Mouse (Mus musculus): ENCODE results near the gene Upp1. TPM values are rescaled to one million over a fixed set of nuclear protein-coding genes. Genes with fewer than 3 reads are reported as not detected.

The Upp1 gene
- polyA plus RNA-seq, 1 experiment from 2014 or later: 3.5 TPM

Other genes starting within 250 kb of the Upp1 start
- 0.15 and 0.21 TPM in 2 replicates for gene Pkd1l1, start 144.8 kb upstream of the Upp1 start, polyA plus RNA-seq (2015; fragmentation: Nextera tagmentation; extraction: Ambion mirVana)
- 9.9 and 11.9 TPM in 2 replicates for gene Hus1, start 106.9 kb upstream of the Upp1 start, polyA plus RNA-seq (2015; fragmentation: Nextera tagmentation; extraction: Ambion mirVana)
- gene Gm11992, start 69.5 kb upstream of the Upp1 start, polyA plus RNA-seq (2015; fragmentation: Nextera tagmentation; extraction: Ambion mirVana): 0.84 and 1.0 TPM in 2 replicates
- gene Sun3, start 69.1 kb upstream of the Upp1 start, polyA plus RNA-seq (2015; fragmentation: Nextera tagmentation; extraction: Ambion mirVana): 0.22 and 0.43 TPM in 2 replicates
- gene Abca13, start 73.8 kb downstream of the Upp1 start, polyA plus RNA-seq (2015; fragmentation: Nextera tagmentation; extraction: Ambion mirVana): not detected in 2 replicates